Mouse (Mus musculus): ENCODE measurements around the gene Aasdh.

The Aasdh gene

DNA sequence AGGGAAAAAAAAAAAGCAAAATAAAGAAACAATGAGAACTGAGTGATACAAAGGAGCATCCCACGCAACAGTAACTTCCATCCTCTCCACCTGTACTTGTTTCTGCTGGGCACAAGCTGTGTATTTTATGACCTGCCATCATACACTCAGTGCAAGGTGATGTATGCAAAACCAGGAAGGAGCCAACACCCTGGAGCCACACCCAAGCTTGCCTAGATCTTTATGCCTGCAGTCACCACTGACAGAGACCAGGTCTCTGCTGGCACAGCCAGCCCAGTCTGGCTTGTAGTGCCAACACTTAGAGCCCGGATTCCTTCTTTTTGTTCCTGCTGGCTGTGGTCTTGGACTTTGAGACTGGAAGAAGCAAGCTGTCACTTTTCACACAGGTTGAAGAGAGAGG lies 63.5 kb downstream of the Aasdh start:
- DNase-seq (ENCODE audit: low read depth) = no peak

GRCm38 (mm10) chr5:76839786-76840185 lies 65.5 kb downstream of the Aasdh start:
- no peak for DNase-seq (ENCODE audit: low read depth)

GRCm38 (mm10) chr5:76837018-76837417 lies 68.3 kb downstream of the Aasdh start:
- DNase-seq (ENCODE audit: low read depth) = no peak

DNA sequence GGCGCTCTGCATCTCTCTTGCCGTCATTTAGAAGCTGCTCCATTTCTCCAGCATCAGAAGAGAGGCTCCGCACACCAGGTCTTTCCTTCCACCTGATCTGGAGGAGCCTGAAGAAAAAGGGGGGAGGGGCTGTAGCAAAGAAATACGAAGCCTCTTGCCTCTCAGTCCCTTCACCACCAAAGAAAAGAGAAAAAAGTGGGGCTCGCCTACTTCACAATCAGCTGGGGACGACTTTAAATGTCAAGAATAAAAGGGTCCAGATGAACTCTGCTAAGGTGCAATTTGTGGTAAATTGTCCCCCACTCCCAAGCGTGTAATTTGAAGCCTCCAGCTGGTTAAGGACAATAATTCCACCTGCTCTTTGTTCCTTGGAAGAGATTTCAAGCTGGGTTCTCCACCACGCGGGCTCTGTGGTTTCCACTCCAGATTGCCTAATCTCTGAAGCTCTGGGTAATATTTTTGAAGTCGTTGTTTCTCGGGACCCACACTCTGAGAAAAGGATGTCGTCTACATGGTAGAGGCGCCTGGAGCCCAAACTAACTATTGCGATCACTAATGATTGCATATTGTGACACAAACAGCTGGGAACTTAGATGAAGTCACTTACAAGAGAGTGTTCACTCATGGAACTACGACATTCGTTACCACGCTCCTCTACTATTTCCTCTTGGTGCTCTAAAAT lies 72.6 kb downstream of the Aasdh start:
- DNase-seq (ENCODE audit: low read depth) = no peak

- DNase-seq (ENCODE audit: low read depth) = no peak
These were observed 76.6 kb downstream of the Aasdh start for GRCm38 (mm10) chr5:76828527-76829240.
